Mouse (Mus musculus) heart, postnatal 0 days (tissue): ENCODE data around the gene Dgkz. TPM values are rescaled to one million over a fixed set of nuclear protein-coding genes. Genes with fewer than 3 reads are reported as not detected.

Experiments used
- ATAC-seq: fragments of 200-750 bp; cut with Nextera tagmentation; 2 replicates; pipeline ENCODE4 v1.8.0; 2017; ENCODE audit warnings: low read depth, moderate number of reproducible peaks, moderate library complexity; ENCODE audit not compliant: insufficient read depth
- DNase-seq: peaks from one replicate; pipeline ENCODE4 v3.0.0-alpha.2; 2016; ENCODE audit warnings: low spot score
- H3K27ac ChIP-seq: fragments of 300-500 bp; sonication (generic); 2 replicates; pipeline ENCODE4 v1.5.1; 2014; ENCODE audit warnings: low read depth, mild to moderate bottlenecking
- H3K27me3 ChIP-seq: fragments of 300-500 bp; sonication (generic); 2 replicates; pipeline ENCODE4 v1.6.1; 2014; ENCODE audit warnings: low read length, mixed read lengths; ENCODE audit not compliant: control insufficient read depth, insufficient read depth
- H3K36me3 ChIP-seq: fragments of 300-500 bp; sonication (generic); replicated peaks from 2 replicates; pipeline ENCODE4 v1.6.1; 2014; ENCODE audit warnings: low read length, mixed read lengths; ENCODE audit not compliant: control insufficient read depth, insufficient read depth
- H3K4me1 ChIP-seq: fragments of 300-500 bp; sonication (generic); 2 replicates; pipeline ENCODE4 v1.6.1; 2014; ENCODE audit warnings: antibody characterized with exemption; ENCODE audit not compliant: control insufficient read depth, insufficient read depth
- H3K4me2 ChIP-seq: fragments of 300-500 bp; sonication (generic); 2 replicates; pipeline ENCODE4 v1.6.1; 2014; ENCODE audit warnings: low read depth, mild to moderate bottlenecking, low read length, moderate library complexity
- H3K4me3 ChIP-seq: fragments of 300-500 bp; sonication (generic); 2 replicates; pipeline ENCODE4 v1.5.1; 2014; ENCODE audit warnings: low read depth, low read length
- H3K9ac ChIP-seq: fragments of 300-500 bp; sonication (generic); replicated peaks from 2 replicates; pipeline ENCODE4 v1.6.1; 2014; ENCODE audit warnings: low read depth, low read length, mixed read lengths
- H3K9me3 ChIP-seq: fragments of 300-500 bp; sonication (generic); replicated peaks from 2 replicates; pipeline ENCODE4 v1.6.1; 2016; ENCODE audit warnings: low read length; ENCODE audit not compliant: control insufficient read depth
- CTCF ChIP-seq: IDR thresholded peaks from 2 replicates; pipeline ENCODE4 v1.5.1; 2016; ENCODE audit warnings: antibody characterized with exemption, control low read depth, low read depth
- EP300 ChIP-seq: IDR thresholded peaks from 2 replicates; pipeline ENCODE4 v1.6.1; 2016; ENCODE audit warnings: antibody characterized with exemption, low read depth
- WGBS: fragments of 180-500 bp; shearing (Covaris S2); extraction: QIAGEN DNeasy Blood & Tissue Kit; methylation state at CpG from one replicate; pipeline ENCODE4 v1.1.7; 2014; 5-methylcytosine and 5-hydroxymethylcytosine counted together
- polyA plus RNA-seq: library from polyadenylated mRNA; unstranded; fragments of >200 nt; fragmentation: Nextera tagmentation; extraction: Ambion mirVana; gene quantifications from 2 replicates; pipeline ENCODE4 v1.2.1, GENCODE M21; 2015
- total RNA-seq: library from RNA; depleted of rRNA; stranded (reverse); fragments of >200 nt; gene quantifications from 2 replicates; pipeline ENCODE4 v1.2.3, GENCODE M21; 2014; ENCODE audit warnings: low replicate concordance

Gene Dgkz
- total and polyA plus RNA-seq, 2 experiments from 2014 or later: 26.2 to 77.9 TPM

GRCm38 (mm10) chr2:91971231-91972097 lies 4.2 kb downstream of the Dgkz start:
- peak; percentile 77 for DNase-seq
- Histone ChIP-seq H3K27ac (peak overlapping the region; percentile 91), H3K9ac (peak overlapping the region; percentile 10; the same call in 1 of the 2 replicates), H3K4me3 (no peak overlapping the region), H3K27me3 (peaks cover 20% of the 10 kb centered on the region), H3K4me2 (peak overlapping the region; percentile 41), H3K9me3 (no peaks in the 10 kb centered on the region), H3K4me1 (peaks cover 38% of the 10 kb centered on the region), H3K36me3 (no peaks in the 10 kb centered on the region)
- TF ChIP-seq CTCF (no peak), EP300 (no peak)
- ATAC-seq: peak; percentile 74
- 9% methylated on average over 21 of the region's 21 CpGs for WGBS

GRCm38 (mm10) chr2:91967962-91968361 lies 7.7 kb downstream of the Dgkz start:
- Histone ChIP-seq H3K27me3 (no peaks in the 10 kb centered on the region), H3K36me3 (no peaks in the 10 kb centered on the region), H3K9ac (no peak overlapping the region), H3K27ac (peak overlapping the region; percentile 90), H3K4me1 (peaks cover 36% of the 10 kb centered on the region; the same call in 1 of the 2 replicates), H3K4me2 (no peak overlapping the region), H3K9me3 (no peaks in the 10 kb centered on the region), H3K4me3 (no peak overlapping the region)
- ATAC-seq (no peak), DNase-seq (peak; percentile 60)
- 47% methylated on average over 11 of the region's 11 CpGs for WGBS
- TF ChIP-seq EP300: peak; percentile 91
- no peak for TF ChIP-seq CTCF

GRCm38 (mm10) chr2:91966367-91966766 lies 9.3 kb downstream of the Dgkz start:
- Histone ChIP-seq H3K4me1 (peaks cover 40% of the 10 kb centered on the region; the same call in 1 of the 2 replicates), H3K27ac (no peak overlapping the region; the same call in 1 of the 2 replicates), H3K4me3 (no peak overlapping the region), H3K9me3 (no peaks in the 10 kb centered on the region), H3K9ac (no peak overlapping the region), H3K4me2 (no peak overlapping the region), H3K27me3 (no peaks in the 10 kb centered on the region), H3K36me3 (no peaks in the 10 kb centered on the region)
- TF ChIP-seq EP300 (no peak), CTCF (no peak)
- no peak for ATAC-seq
- 90% methylated on average over 5 of the region's 5 CpGs for WGBS
- no peak for DNase-seq

GRCm38 (mm10) chr2:91965417-91965816 lies 10.2 kb downstream of the Dgkz start:
- DNase-seq (peak; percentile 47), ATAC-seq (peak; percentile 3; the same call in 1 of the 2 replicates)
- Histone ChIP-seq H3K4me2 (peak overlapping the region; percentile 61), H3K36me3 (no peaks in the 10 kb centered on the region), H3K27ac (peak overlapping the region; percentile 86), H3K27me3 (no peaks in the 10 kb centered on the region), H3K4me1 (peaks cover 33% of the 10 kb centered on the region; the same call in 1 of the 2 replicates), H3K9me3 (no peaks in the 10 kb centered on the region), H3K9ac (peak overlapping the region; percentile 54; the same call in 1 of the 2 replicates), H3K4me3 (peak overlapping the region; percentile 76)
- WGBS: 21% methylated on average over 20 of the region's 20 CpGs
- TF ChIP-seq CTCF (no peak), EP300 (peak; percentile 71; the same call in 1 of the 2 replicates)

GRCm38 (mm10) chr2:91964610-91965204 lies 11.0 kb downstream of the Dgkz start:
- Histone ChIP-seq H3K27ac (peak overlapping the region; percentile 86), H3K27me3 (no peaks in the 10 kb centered on the region), H3K4me1 (peaks cover 32% of the 10 kb centered on the region; the same call in 1 of the 2 replicates), H3K36me3 (no peaks in the 10 kb centered on the region), H3K9me3 (no peaks in the 10 kb centered on the region), H3K4me3 (peak overlapping the region; percentile 76), H3K4me2 (peak overlapping the region; percentile 61), H3K9ac (peak overlapping the region; percentile 54; the same call in 1 of the 2 replicates)
- ATAC-seq (no peak), DNase-seq (no peak)
- WGBS: 63% methylated on average over 3 of the region's 3 CpGs
- TF ChIP-seq EP300: no peak
- no peak for TF ChIP-seq CTCF
